Mouse (Mus musculus) thymus, adult 2 months (tissue): Measurements from ENCODE around the gene Zfp710.
A peak's percentile ranks its signal among the peaks of the same experiment; 100 is the strongest.

ENCODE experiments used
- CTCF ChIP-seq: fragments of 200-500 bp; IDR thresholded peaks from 2 replicates; pipeline ENCODE4 v1.5.1; 2012; ENCODE audit warnings: mild to moderate bottlenecking, control low read depth, low read length, moderate library complexity, borderline replicate concordance; ENCODE audit not compliant: control insufficient read depth, poor library complexity, insufficient read depth; ENCODE audit errors: extremely low read depth
- POLR2A ChIP-seq: fragments of 200-500 bp; IDR thresholded peaks from 2 replicates; pipeline ENCODE4 v1.6.1; 2012; ENCODE audit warnings: mild to moderate bottlenecking, low read length, control low read depth, moderate library complexity; ENCODE audit not compliant: control insufficient read depth, poor library complexity, insufficient read depth; ENCODE audit errors: extremely low read depth

DNA sequence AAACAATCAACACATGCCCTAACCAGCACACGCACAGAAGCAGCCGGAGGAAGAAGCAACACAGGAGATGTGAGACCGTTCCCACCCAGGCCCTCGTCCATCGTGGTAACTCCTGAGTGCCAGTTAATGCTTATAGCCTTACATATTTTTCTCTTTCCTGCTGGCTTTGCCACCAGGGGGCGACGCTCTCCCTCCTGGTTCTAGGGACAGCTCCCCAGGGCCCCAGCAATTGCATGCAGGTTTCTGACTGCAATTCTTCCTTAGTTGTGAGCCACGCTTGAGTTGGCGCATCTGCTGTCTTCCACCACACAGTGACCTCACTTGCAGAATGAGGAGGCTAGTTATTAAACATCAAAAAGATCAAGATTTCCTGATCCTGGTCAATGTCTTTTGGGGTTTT lies 107.9 kb downstream of the Zfp710 start:
- peak; percentile 83 for TF ChIP-seq CTCF
- TF ChIP-seq POLR2A, result no peak
